Mouse (Mus musculus) MEL (cell line): ENCODE data around the gene Aldh1a3.

Experiments
- BHLHE40 ChIP-seq: IDR thresholded peaks from 2 replicates; pipeline ENCODE4 v1.6.1; 2012; ENCODE audit warnings: low read depth, mild to moderate bottlenecking, inconsistent platforms, low read length, improper control_type of control experiment, borderline replicate concordance
- CTCF ChIP-seq, 3 experiments: IDR thresholded peaks in 2 of 3; conservative IDR thresholded peaks in 1 of 3; 2 replicates each; pipeline ENCODE4 v1.5.1; 2011 to 2012; ENCODE audit warnings: low read length in 3 of 3, low read depth in 2 of 3, mild to moderate bottlenecking in 2 of 3, improper control_type of control experiment in 1 of 3, inconsistent platforms in 1 of 3, mixed read lengths in 1 of 3, moderate library complexity in 1 of 3; ENCODE audit not compliant: control insufficient read depth in 1 of 3, insufficient read depth in 1 of 3, poor library complexity in 1 of 3, severe bottlenecking in 1 of 3
- GATA1 ChIP-seq: IDR thresholded peaks from 2 replicates; pipeline ENCODE4 v1.6.1; 2011; ENCODE audit warnings: low read depth, low read length, improper control_type of control experiment
- MAX ChIP-seq: IDR thresholded peaks from 2 replicates; pipeline ENCODE4 v1.6.1; 2011; ENCODE audit warnings: low read length, improper control_type of control experiment
- NELFE ChIP-seq: IDR thresholded peaks from 2 replicates; pipeline ENCODE4 v1.6.1; 2011; ENCODE audit warnings: low read depth, low read length, improper control_type of control experiment
- SIN3A ChIP-seq: IDR thresholded peaks from 2 replicates; pipeline ENCODE4 v1.6.1; 2012; ENCODE audit warnings: low read length, improper control_type of control experiment, inconsistent platforms
- USF2 ChIP-seq, 2 experiments: IDR thresholded peaks; 2 replicates each; pipeline ENCODE4 v1.6.1; 2011 to 2012; ENCODE audit warnings: improper control_type of control experiment in 2 of 2, low read length in 2 of 2, borderline replicate concordance in 1 of 2, inconsistent platforms in 1 of 2, low read depth in 1 of 2, mild to moderate bottlenecking in 1 of 2; ENCODE audit not compliant: insufficient read depth in 1 of 2

- TF ChIP-seq BHLHE40 (no peak), CTCF (IDR thresholded peaks at IDR 0.05 in 2 of 3, conservative IDR thresholded peaks at IDR 0.05 in 1 of 3; ENCODE audit: control insufficient read depth in 1 of 3, insufficient read depth in 1 of 3, low read depth in 2 of 3, low read length in 3 of 3, poor library complexity in 1 of 3, severe bottlenecking in 1 of 3) (no peak), NELFE (no peak), GATA1 (no peak), USF2 (IDR thresholded peaks at IDR 0.05; ENCODE audit: borderline replicate concordance in 1 of 2, insufficient read depth in 1 of 2, low read depth in 1 of 2, low read length in 2 of 2) (no peak), MAX (no peak), SIN3A (no peak)
These were observed 44.4 kb upstream of the Aldh1a3 start for GRCm38 (mm10) chr7:66471641-66472216.
